ENCODE assay signal across 8 mouse cellular contexts in the genomic region with DNA sequence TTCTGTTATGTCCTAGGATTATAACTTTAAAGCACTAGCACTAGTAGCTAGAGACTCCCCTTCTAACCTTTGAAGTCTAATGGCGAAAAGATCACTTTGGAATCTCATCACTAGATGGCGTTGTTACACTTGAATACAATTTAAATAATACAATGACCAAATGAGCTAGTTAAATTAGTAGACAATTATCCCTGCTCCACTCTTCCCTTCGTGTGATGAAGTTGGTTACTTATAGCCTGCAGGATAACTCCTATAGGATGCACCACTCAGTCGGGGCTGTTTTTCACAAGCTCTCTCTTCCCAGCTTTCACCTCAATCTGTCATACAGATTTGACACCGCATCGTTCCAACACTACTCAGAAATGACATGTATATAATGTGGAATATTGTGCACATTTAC.
A peak's percentile ranks its signal among the peaks of the same experiment; 100 is the strongest.
DNase-seq lines count a peak whose midpoint lies in the region; ATAC-seq lines count a peak whose summit lies in the region.

No protein-coding gene starts in this region.

- no peak overlapping the region for H3K27ac ChIP-seq in forebrain, embryonic 15.5 days (replicated peaks)
- no peak overlapping the region for H3K27ac ChIP-seq in midbrain, embryonic 16.5 days (ENCODE audit: low read length)

- 19% methylated on average over 6 of the region's 6 CpGs for WGBS in forebrain, embryonic 15.5 days
- 14% methylated on average over 6 of the region's 6 CpGs for WGBS in midbrain, embryonic 16.5 days

- H3K9ac ChIP-seq in forebrain, embryonic 15.5 days (replicated peaks) = no peak overlapping the region
- no peak overlapping the region for H3K9ac ChIP-seq in midbrain, embryonic 16.5 days (ENCODE audit: low read depth, low read length)

- no peaks in the 10 kb centered on the region for H3K4me1 ChIP-seq in forebrain, embryonic 15.5 days
- H3K4me1 ChIP-seq in midbrain, embryonic 16.5 days (ENCODE audit: control insufficient read depth, insufficient read depth, low read length) = no peaks in the 10 kb centered on the region

- no peak overlapping the region for H3K4me2 ChIP-seq in forebrain, embryonic 15.5 days (replicated peaks)
- peak overlapping the region; percentile 41 for H3K4me2 ChIP-seq in midbrain, embryonic 16.5 days (ENCODE audit: low read length)

- ATAC-seq in forebrain, embryonic 15.5 days (replicated peaks) = peak; percentile 86
- peak; percentile 68; the same call in 1 of the 2 replicates for ATAC-seq in midbrain, embryonic 16.5 days

- no peaks in the 10 kb centered on the region for H3K27me3 ChIP-seq in forebrain, embryonic 15.5 days
- H3K27me3 ChIP-seq in midbrain, embryonic 16.5 days (ENCODE audit: control insufficient read depth, insufficient read depth, low read depth, low read length) = no peaks in the 10 kb centered on the region

- H3K36me3 ChIP-seq in forebrain, embryonic 15.5 days = no peaks in the 10 kb centered on the region
- no peaks in the 10 kb centered on the region for H3K36me3 ChIP-seq in midbrain, embryonic 16.5 days (ENCODE audit: control insufficient read depth, insufficient read depth, low read length)

- DNase-seq in frontal cortex, adult 2 months (ENCODE audit: extremely low spot score in 1 of 2, low spot score in 1 of 2) = peak; percentile 7 to 84
- no peak for DNase-seq in frontal cortex, postnatal 14 days (ENCODE audit: low spot score in 2 of 2)
- DNase-seq in right cerebral cortex, adult 2 months (ENCODE audit: low spot score in 2 of 2) = peak; percentile 6 to 23
- DNase-seq in right cerebral cortex, postnatal 14 days = no peak
- no peak for DNase-seq in kidney, adult 11 months
- DNase-seq in adrenal gland, postnatal 25 days = no peak

- no peaks in the 10 kb centered on the region for H3K9me3 ChIP-seq in forebrain, embryonic 15.5 days
- H3K9me3 ChIP-seq in midbrain, embryonic 16.5 days (replicated peaks; ENCODE audit: control insufficient read depth, low read length, poor library complexity, severe bottlenecking) = no peaks in the 10 kb centered on the region

- H3K4me3 ChIP-seq in forebrain, embryonic 15.5 days = no peak overlapping the region
- no peak overlapping the region for H3K4me3 ChIP-seq in midbrain, embryonic 16.5 days (ENCODE audit: low read depth, low read length)

Comparison
In these comparisons a context has a peak if more than half of its experiments do, and no peak if none do; other contexts are left out.
1. DNase-seq: peak in frontal cortex, adult 2 months (2 of 2) and right cerebral cortex, adult 2 months (2 of 2); none in frontal cortex, postnatal 14 days (0 of 2), right cerebral cortex, postnatal 14 days (single experiment), kidney, adult 11 months (single experiment) and adrenal gland, postnatal 25 days (single experiment).